Mouse (Mus musculus) gastrocnemius, postnatal 14 days (tissue): ENCODE data around the gene Zfp422. TPM values are rescaled to one million over a fixed set of nuclear protein-coding genes. Genes with fewer than 3 reads are reported as not detected.
"Not testable (repeated sequence)": the region's sequence is repeated elsewhere in the genome, so short reads cannot be mapped to it uniquely, and the experiment has no call there.

Source experiments
- DNase-seq: peaks from one replicate; pipeline ENCODE4 v3.0.0; 2021; ENCODE audit warnings: mixed read lengths
- intact Hi-C: fragments of 180-260 bp; cut with DNase I; formaldehyde crosslinking; loops from one replicate; pipeline ENCODE4 v1.15.1; 2025; ENCODE audit warnings: low total_unique reads
- microRNA-seq, 2 experiments: library from miRNA; unstranded; fragments of <30 nt; microRNA quantifications; one replicate each; pipeline ENCODE4 v1.2.0; 2021
- total RNA-seq, 2 experiments: library from RNA; stranded (reverse); gene quantifications; 2 replicates each; pipeline ENCODE4 v1.2.3; 2021

Zfp422 gene
- total RNA-seq, 2 experiments from 2014 or later: 12.6 to 14.8 TPM

DNA sequence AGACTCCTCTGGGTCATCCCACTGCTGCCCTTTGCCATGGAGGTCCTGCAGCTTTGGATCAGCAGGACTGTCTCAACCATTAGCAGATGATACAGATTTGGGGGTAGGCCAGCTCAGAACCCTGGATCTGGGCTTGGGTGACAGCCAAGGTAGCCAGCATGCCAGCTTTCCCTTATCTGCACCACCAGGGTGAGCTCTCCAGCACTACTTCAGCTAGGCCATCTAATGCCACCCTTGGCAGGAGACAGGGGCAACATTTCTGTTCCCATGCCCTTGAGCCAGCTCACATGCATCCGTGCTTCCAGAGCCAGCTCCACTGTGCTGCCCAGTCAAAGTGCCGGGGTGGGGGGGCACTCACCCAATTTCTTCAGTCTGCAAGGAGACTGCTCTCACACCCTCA, 13.1 kb downstream of the Zfp422 start:
- intact Hi-C loops: no loop called here

DNA sequence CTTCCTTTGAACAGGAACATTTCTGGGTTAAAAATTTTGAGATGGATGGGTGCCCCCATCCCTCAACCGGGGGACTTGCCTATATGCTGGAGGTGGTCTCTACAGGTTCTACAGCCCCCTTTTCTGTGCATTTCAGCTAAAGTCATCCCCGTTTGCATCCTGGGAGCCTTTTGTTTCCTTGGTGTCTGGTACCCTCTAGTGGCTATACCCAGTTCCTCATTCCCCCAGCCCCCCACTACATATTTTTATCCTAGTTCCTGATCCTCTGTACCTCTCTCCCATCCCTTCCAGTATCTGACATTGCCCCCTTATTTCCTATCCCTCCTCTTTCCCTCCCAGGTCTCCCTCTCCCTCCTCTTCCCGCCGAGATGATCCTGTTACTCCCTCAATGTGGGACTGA, 21.6 kb downstream of the Zfp422 start:
- no peak for DNase-seq
- intact Hi-C loops: no loop called here

More for the DNA sequence above, 13.1 kb downstream of the Zfp422 start:
- DNase-seq: no peak

DNA sequence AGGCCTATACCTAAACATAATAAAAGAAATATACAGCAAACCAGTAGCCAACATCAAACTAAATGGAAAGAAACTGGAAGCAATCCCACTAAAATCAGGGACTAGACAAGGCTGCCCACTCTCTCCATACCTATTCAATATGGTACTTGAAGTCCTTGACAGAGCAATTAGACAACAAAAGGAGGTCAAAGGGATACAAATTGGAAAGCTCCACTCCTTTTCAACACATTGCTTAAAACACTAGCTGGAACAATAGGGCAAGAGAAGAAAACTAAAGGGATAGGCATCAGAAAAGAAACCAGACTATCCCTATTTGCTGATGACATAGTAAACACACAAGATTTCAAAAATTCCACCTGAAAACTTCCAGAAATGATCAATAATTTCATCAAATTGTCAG, 27.8 kb downstream of the Zfp422 start:
- intact Hi-C loops, DNase-seq: not testable (repeated sequence)

DNA sequence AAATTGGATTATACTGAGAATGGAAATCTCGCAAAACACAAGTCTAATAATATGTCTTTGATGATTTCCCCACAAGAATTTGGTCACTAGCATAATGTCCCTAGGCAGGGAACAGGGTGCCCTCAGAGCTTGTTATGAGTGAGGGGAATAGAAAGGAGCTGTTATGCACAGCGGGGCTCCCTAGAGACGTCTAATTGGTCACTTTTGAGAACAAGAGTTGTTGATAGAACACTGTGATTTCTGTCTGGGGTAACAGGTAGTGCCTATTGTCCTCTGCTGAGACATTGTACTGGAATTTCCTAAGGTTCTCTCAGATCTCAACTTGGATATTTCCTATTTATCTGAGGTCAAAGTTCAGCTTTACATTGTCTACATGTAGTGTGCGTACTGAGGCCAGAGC, 44.7 kb downstream of the Zfp422 start, which contains the start of gene Olfr215:
Gene Olfr215, minus strand, starts transcription at position 101 of the 400 bp plus-strand sequence.
- intact Hi-C loops: no loop called here
- no peak for DNase-seq

Small RNA genes within 50 kb of the gene (microRNA-seq; reads per million reads assigned to microRNA genes)
- gene Mir7043: 0 to 2.0 reads per million in 2 experiments

Other genes with a start within 250 kb of the Zfp422 start
- gene Alox5, start 167.8 kb downstream of the Zfp422 start, total RNA-seq: 1 to 10 TPM; 1.3 to 2.4 TPM
- not detected for gene Olfr211, start 139.9 kb downstream of the Zfp422 start, total RNA-seq
- not detected for gene Olfr212, start 122.5 kb downstream of the Zfp422 start, total RNA-seq
- not detected for gene Olfr213, start 90.5 kb downstream of the Zfp422 start, total RNA-seq
- 1 to 10 TPM; 1.5 to 1.8 TPM for gene Gm5580, start 77.9 kb downstream of the Zfp422 start, total RNA-seq
- gene Olfr214, start 74.8 kb downstream of the Zfp422 start, total RNA-seq: not detected
- not detected for gene Olfr215, start 44.8 kb downstream of the Zfp422 start, total RNA-seq
- gene Depp1, start 21.6 kb upstream of the Zfp422 start, total RNA-seq: 10 to 100 TPM in 1 of 2 experiments, 1 to 10 TPM in 1; 7.4 to 43.8 TPM
- gene Rassf4, start 45.0 kb upstream of the Zfp422 start, total RNA-seq: 1 to 10 TPM; 5.1 to 5.2 TPM
- under 1 TPM in 1 of 2 experiments, not detected in 1; 0.02 TPM for gene Tmem72, start 87.9 kb upstream of the Zfp422 start, total RNA-seq